Mouse (Mus musculus) hindbrain, embryonic 11.5 days (tissue): ENCODE measurements around the gene Adgre5. TPM values are rescaled to one million over a fixed set of nuclear protein-coding genes. Genes with fewer than 3 reads are reported as not detected.

Source experiments
- ATAC-seq: fragments of 200-750 bp; cut with Nextera tagmentation; 2 replicates; pipeline ENCODE4 v1.8.0; 2017; ENCODE audit warnings: mild to moderate bottlenecking, moderate TSS enrichment, moderate library complexity; ENCODE audit not compliant: low FRiP score
- DNase-seq: peaks from one replicate; pipeline ENCODE4 v3.0.0-alpha.2; 2015; ENCODE audit warnings: low spot score
- H3K27ac ChIP-seq: fragments of 300-500 bp; sonication (generic); 2 replicates; pipeline ENCODE4 v1.5.1; 2014; ENCODE audit warnings: mild to moderate bottlenecking, low read depth, low read length
- H3K27me3 ChIP-seq: fragments of 300-500 bp; sonication (generic); 2 replicates; pipeline ENCODE4 v1.6.1; 2014; ENCODE audit warnings: mild to moderate bottlenecking, low read length, moderate library complexity, mixed read lengths; ENCODE audit not compliant: control insufficient read depth, insufficient read depth
- H3K36me3 ChIP-seq: fragments of 300-500 bp; sonication (generic); 2 replicates; pipeline ENCODE4 v1.6.1; 2014; ENCODE audit warnings: mild to moderate bottlenecking, low read length, moderate library complexity, mixed read lengths; ENCODE audit not compliant: control insufficient read depth, insufficient read depth
- H3K4me1 ChIP-seq: fragments of 300-500 bp; sonication (generic); replicated peaks from 2 replicates; pipeline ENCODE4 v1.6.1; 2014; ENCODE audit warnings: low read length, mixed read lengths; ENCODE audit not compliant: control insufficient read depth, insufficient read depth
- H3K4me2 ChIP-seq: fragments of 300-500 bp; sonication (generic); replicated peaks from 2 replicates; pipeline ENCODE4 v1.6.1; 2014; ENCODE audit warnings: mild to moderate bottlenecking, low read depth, low read length
- H3K4me3 ChIP-seq: fragments of 300-500 bp; sonication (generic); 2 replicates; pipeline ENCODE4 v1.5.1; 2014; ENCODE audit warnings: low read depth, low read length
- H3K9ac ChIP-seq: fragments of 300-500 bp; sonication (generic); 2 replicates; pipeline ENCODE4 v1.6.1; 2014; ENCODE audit warnings: low read depth, low read length
- H3K9me3 ChIP-seq: fragments of 300-500 bp; sonication (generic); 2 replicates; pipeline ENCODE4 v1.6.1; 2016; ENCODE audit warnings: low read length; ENCODE audit not compliant: control insufficient read depth
- WGBS: fragments of 180-500 bp; shearing (Covaris S2); extraction: QIAGEN DNeasy Blood & Tissue Kit; methylation state at CpG from one replicate; pipeline ENCODE4 v1.1.7; 2014; 5-methylcytosine and 5-hydroxymethylcytosine counted together
- polyA plus RNA-seq: library from polyadenylated mRNA; unstranded; fragments of >200 nt; fragmentation: Nextera tagmentation; extraction: Ambion mirVana; gene quantifications from 2 replicates; pipeline ENCODE4 v1.2.1, GENCODE M21; 2014

Adgre5 gene
- polyA plus RNA-seq, 1 experiment from 2014 or later = 13.8 TPM

DNA sequence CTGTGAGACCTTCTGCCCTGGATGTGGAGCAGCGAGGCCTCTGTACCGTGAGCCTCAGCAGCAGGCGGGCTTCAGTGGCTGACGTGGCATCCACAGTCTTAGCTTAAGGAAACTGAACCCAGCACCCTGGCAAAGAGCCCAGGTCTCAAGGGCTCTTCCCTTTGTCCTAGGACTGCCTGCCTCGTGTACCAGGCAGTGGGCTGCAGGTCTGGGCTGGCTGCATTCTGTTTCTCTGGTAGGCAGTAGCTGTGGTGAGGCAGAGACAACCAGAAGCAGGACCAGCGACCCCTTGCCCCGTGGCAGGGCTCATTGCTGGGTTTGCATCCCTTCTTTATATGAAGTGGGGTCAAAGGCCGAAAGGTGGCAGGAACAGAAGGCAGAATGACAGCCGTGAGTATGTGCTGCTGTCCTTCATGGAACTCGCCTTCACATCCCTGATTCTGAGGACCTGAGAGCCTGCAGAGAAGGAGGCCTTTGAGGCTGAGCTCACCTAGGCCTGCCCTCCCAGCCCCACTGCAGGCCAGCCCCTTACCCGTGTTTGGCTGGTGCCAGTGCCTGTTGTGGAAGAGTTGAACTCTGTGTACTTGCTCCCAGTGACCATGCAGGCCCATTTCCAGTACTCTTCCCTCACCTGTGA lies 17.6 kb downstream of the Adgre5 start:
- Histone ChIP-seq H3K9ac (no peak overlapping the region), H3K36me3 (peaks cover 21% of the 10 kb centered on the region), H3K9me3 (no peaks in the 10 kb centered on the region), H3K4me2 (no peak overlapping the region), H3K4me3 (no peak overlapping the region), H3K4me1 (no peaks in the 10 kb centered on the region), H3K27me3 (no peaks in the 10 kb centered on the region), H3K27ac (no peak overlapping the region)
- no peak for DNase-seq
- no peak for ATAC-seq
- WGBS = 93% methylated on average over 11 of the region's 11 CpGs

DNA sequence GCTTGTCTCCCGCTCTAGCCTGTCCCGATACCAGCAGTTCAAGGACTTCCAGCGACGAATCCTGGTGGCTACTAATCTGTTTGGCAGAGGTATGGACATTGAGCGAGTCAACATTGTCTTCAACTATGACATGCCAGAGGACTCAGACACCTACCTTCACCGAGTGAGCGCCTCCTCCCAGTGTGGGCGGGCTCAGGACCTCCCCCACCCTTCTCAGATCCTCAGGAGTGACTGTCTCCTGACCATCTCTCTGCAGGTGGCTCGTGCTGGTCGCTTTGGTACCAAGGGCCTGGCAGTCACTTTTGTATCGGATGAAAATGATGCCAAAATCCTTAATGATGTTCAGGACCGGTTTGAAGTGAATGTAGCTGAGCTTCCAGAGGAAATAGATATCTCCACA lies 18.5 kb downstream of the Adgre5 start:
- ATAC-seq (no peak), DNase-seq (no peak)
- WGBS = 92% methylated on average over 12 of the region's 12 CpGs
- Histone ChIP-seq H3K9me3 (no peaks in the 10 kb centered on the region), H3K27me3 (no peaks in the 10 kb centered on the region), H3K36me3 (peaks cover 21% of the 10 kb centered on the region), H3K9ac (no peak overlapping the region), H3K4me3 (no peak overlapping the region), H3K27ac (no peak overlapping the region), H3K4me1 (no peaks in the 10 kb centered on the region), H3K4me2 (no peak overlapping the region)

DNA sequence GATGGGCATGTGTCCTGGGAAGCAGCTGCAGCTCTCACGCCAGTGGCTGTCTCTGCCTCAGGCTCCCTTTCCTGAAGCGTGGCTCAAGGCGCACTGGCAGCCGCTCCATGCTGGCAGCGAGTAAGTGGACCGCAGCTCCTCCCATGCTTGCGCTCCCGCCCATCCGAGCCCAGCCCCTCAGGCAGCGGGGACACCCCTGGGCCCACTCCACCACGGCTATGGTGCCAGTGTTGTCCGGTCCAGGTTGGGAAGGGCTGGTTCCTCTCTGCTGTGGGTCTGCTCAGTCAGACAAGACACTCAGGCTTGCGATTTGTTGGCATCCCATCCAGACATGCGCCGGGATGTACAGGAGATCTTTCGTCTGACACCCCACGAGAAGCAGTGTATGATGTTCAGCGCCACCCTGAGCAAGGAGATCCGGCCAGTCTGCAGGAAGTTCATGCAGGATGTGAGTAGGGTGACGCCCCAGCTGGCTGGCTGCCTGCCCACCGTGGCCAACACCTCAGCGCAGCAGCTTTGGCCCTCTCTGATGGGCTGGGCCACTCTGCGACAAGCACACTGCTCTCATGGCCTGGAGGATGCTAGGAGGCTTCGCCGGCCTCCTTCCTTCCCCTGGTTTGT lies 19.6 kb downstream of the Adgre5 start:
- 95% methylated on average over 25 of the region's 25 CpGs for WGBS
- H3K4me3 ChIP-seq = no peak overlapping the region
- H3K36me3 ChIP-seq = peaks cover 21% of the 10 kb centered on the region
- ATAC-seq (no peak), DNase-seq (no peak)
- no peak overlapping the region for H3K4me2 ChIP-seq
- no peaks in the 10 kb centered on the region for H3K4me1 ChIP-seq
- no peaks in the 10 kb centered on the region for H3K9me3 ChIP-seq
- H3K9ac ChIP-seq = no peak overlapping the region
- H3K27ac ChIP-seq = no peak overlapping the region
- no peaks in the 10 kb centered on the region for H3K27me3 ChIP-seq

DNA sequence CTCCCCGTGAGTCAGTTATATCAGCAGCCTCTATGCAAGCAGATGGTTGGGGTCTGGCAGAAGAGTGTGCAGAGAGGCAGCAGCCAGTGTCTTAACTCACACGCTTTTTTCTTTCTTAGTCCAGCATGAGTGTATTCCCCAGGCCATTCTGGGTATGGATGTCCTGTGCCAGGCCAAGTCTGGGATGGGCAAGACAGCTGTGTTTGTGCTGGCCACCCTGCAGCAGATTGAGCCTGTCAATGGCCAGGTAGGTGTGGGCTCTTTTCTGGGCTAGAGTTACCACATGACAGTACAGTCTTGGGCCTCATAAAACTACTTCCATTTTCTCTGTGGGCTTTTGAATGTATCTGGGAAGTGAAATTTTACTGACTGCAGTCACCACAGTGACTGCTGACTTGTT lies 21.4 kb downstream of the Adgre5 start:
- H3K36me3 ChIP-seq = peaks cover 21% of the 10 kb centered on the region
- no peak for DNase-seq
- no peak overlapping the region for H3K4me2 ChIP-seq
- WGBS = 75% methylated on average over 2 of the region's 2 CpGs
- H3K27me3 ChIP-seq = no peaks in the 10 kb centered on the region
- H3K4me1 ChIP-seq = no peaks in the 10 kb centered on the region
- H3K9me3 ChIP-seq = no peaks in the 10 kb centered on the region
- no peak overlapping the region for H3K9ac ChIP-seq
- no peak overlapping the region for H3K27ac ChIP-seq
- no peak for ATAC-seq
- H3K4me3 ChIP-seq = no peak overlapping the region

DNA sequence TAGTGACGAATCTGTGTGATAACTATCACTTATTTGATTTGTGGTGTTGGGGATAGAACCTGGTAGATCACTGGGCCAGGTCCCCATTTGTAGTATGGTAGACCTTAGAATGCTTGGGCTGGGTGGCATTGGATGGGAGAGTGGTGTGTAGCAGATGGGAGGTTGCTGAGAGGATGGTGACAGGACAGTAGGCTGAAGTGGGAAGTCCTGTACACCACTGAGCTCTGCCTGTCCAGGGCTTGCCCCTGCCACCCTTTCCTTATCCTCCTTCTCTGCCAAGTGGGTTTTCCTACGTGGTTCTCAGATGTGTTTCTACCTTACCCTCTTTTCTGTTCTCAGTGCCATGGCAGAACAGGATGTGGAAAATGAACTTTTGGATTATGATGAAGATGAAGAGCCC lies 22.1 kb downstream of the Adgre5 start:
- Histone ChIP-seq H3K27me3 (no peaks in the 10 kb centered on the region), H3K4me2 (no peak overlapping the region), H3K27ac (no peak overlapping the region), H3K9me3 (no peaks in the 10 kb centered on the region), H3K36me3 (peaks cover 17% of the 10 kb centered on the region), H3K4me1 (no peaks in the 10 kb centered on the region), H3K4me3 (no peak overlapping the region), H3K9ac (no peak overlapping the region)
- no peak for ATAC-seq
- no peak for DNase-seq
- WGBS = 96% methylated on average over 2 of the region's 2 CpGs

DNA sequence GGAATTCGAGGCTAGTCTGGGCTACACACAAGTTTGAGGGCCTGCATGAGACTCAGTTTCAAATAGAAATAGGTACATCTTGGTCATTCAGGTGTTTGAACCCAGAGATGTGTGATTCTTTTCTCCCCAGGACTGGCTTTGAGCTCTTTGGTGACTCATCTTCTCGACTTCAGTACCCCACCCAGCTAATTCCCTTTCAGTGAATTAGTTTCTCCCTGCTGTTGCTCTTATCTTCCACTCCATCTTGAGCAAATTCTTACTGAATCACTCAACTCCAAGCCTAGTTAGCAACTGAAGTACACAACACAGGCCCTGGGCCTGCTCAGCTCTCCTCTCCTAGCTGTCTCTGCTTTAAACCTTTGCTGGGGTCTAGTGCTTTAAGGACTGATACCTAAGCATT lies 24.6 kb downstream of the Adgre5 start:
- DNase-seq (no peak), ATAC-seq (no peak)
- Histone ChIP-seq H3K9ac (no peak overlapping the region), H3K4me3 (no peak overlapping the region; the same call in 1 of the 2 replicates), H3K27ac (no peak overlapping the region), H3K4me1 (no peaks in the 10 kb centered on the region), H3K27me3 (no peaks in the 10 kb centered on the region), H3K9me3 (no peaks in the 10 kb centered on the region), H3K4me2 (peak overlapping the region; percentile 74; the same call in 1 of the 2 replicates), H3K36me3 (peaks cover 13% of the 10 kb centered on the region)
- 77% methylated on average over 2 of the region's 2 CpGs for WGBS

DNA sequence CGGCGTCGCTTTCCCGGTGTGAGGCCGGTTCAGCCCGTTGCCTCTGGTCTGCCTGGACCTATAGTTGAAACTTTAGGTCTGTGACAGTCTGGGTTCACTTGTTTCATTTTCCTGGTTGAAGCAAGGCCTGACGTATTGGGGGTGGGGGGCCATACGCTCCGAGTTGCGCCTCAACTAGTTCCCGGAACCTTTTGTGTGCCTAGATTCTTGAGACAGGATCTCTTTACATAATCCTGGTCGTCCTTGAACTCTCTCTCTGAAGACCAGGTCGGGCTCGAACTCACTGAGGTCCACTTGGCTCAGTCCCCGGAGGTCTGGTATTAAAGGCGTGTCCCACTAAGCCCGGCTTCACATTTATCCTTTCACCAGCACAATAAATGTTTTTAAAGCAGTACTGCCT lies 25.4 kb downstream of the Adgre5 start:
- no peak for ATAC-seq
- WGBS = under 1% methylated on average over 17 of the region's 17 CpGs
- no peaks in the 10 kb centered on the region for H3K27me3 ChIP-seq

DNA sequence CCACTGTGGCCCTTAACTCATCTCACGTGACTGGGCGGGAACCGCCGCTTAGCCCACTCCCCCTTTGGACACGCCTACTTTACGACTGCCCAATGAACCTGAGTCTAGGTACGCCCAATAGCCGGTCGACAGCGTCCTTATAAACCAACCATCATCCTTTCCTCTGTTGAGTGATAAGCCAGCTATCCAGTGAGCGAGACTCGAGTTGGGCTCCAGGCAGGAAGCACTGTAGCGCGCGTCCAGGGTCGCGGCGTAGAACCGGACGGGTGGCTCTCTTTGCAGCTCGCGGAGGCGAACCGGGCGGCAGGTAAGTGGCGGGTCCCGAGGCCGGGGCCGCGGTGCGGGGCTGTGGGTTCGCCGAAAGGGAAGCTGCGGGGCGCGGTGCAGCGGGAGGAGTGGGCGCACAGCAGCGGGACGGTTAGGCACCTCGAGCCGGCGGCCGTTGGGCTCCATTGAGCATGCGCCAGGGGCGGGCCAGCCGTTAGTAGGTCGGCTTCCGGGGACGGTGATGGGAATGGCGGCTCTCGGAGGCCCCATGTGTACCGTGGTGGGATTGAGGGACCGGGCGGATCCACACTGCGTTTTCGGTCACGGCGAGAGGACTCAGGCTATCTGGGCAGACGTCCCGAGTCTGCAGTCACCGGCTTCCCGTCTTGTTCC lies 26.0 kb downstream of the Adgre5 start, which contains the start of gene Ddx39:
Ddx39 (plus strand) TSS at position 147 of the 660 bp plus-strand sequence.
- Histone ChIP-seq H3K36me3 (peaks cover 3% of the 10 kb centered on the region; the same call in 1 of the 2 replicates), H3K27ac (peak within 1 kb of the TSS; percentile 90), H3K4me3 (peak within 1 kb of the TSS; percentile 77), H3K4me1 (no peaks in the 10 kb centered on the region), H3K9ac (peak within 1 kb of the TSS; percentile 79), H3K27me3 (no peaks in the 10 kb centered on the region), H3K9me3 (no peaks in the 10 kb centered on the region), H3K4me2 (peak within 1 kb of the TSS; percentile 74)
- peak; percentile 99 for ATAC-seq
- WGBS = under 1% methylated on average over 61 of the region's 63 CpGs
- DNase-seq = peak; percentile 96

More for the DNA sequence above, 25.4 kb downstream of the Adgre5 start:
- Histone ChIP-seq H3K9ac (peak overlapping the region; percentile 79), H3K9me3 (no peaks in the 10 kb centered on the region), H3K4me1 (no peaks in the 10 kb centered on the region), H3K36me3 (peaks cover 6% of the 10 kb centered on the region), H3K27ac (no peak overlapping the region), H3K4me2 (peak overlapping the region; percentile 74), H3K4me3 (peak overlapping the region; percentile 77)
- no peak for DNase-seq
